Mouse (Mus musculus): ENCODE measurements at regions not wholly inside any gene's neighbourhood (a gene's known extent, or its start where the extent isn't known, plus 50 kb on each side); places are given as distances from the start of the nearest gene placed in this dataset.
A peak's percentile ranks its signal among the peaks of the same experiment; 100 is the strongest.

GRCm38 (mm10) chr6:116974841-116975240, 193.5 kb upstream of the Cxcl12 start:
- TF ChIP-seq POLR2A (IDR thresholded peaks at IDR 0.05; ENCODE audit: extremely low read depth, insufficient read depth, low read length): no peak
- TF ChIP-seq CTCF (IDR thresholded peaks at IDR 0.05; ENCODE audit: low read depth, low read length): no peak

GRCm38 (mm10) chr6:116980349-116980995, 187.9 kb upstream of the Cxcl12 start:
- TF ChIP-seq CTCF (IDR thresholded peaks at IDR 0.05; ENCODE audit: low read depth, low read length) (no peak), POLR2A (IDR thresholded peaks at IDR 0.05; ENCODE audit: extremely low read depth, insufficient read depth, low read length) (no peak)
- DNase-seq (ENCODE audit: extremely low read depth, low read depth, low spot score): peak; percentile 56
- Histone ChIP-seq H3K27me3 (ENCODE audit: control insufficient read depth, insufficient read depth, low read length) (no peaks in the 10 kb centered on the region), H3K27ac (replicated peaks; ENCODE audit: insufficient read depth, low read depth, low read length) (no peak overlapping the region), H3K79me2 (ENCODE audit: control insufficient read depth, insufficient read depth, low read length) (no peaks in the 10 kb centered on the region), H3K4me3 (ENCODE audit: insufficient read depth, low read depth, low read length) (no peak overlapping the region), H3K36me3 (ENCODE audit: control insufficient read depth, insufficient read depth, low read length) (no peaks in the 10 kb centered on the region), H3K4me1 (ENCODE audit: control insufficient read depth, insufficient read depth, low read length) (no peaks in the 10 kb centered on the region), H3K9ac (ENCODE audit: low read depth, low read length) (no peak overlapping the region)
- 17% methylated on average over 10 of the region's 10 CpGs for WGBS

More at GRCm38 (mm10) chr6:116974841-116975240, 193.5 kb upstream of the Cxcl12 start:
- H3K79me2 ChIP-seq (ENCODE audit: control insufficient read depth, insufficient read depth, low read length): no peaks in the 10 kb centered on the region
- H3K4me3 ChIP-seq (ENCODE audit: insufficient read depth, low read depth, low read length): no peak overlapping the region
- no peak overlapping the region for H3K27ac ChIP-seq (replicated peaks; ENCODE audit: insufficient read depth, low read depth, low read length)
- DNase-seq (ENCODE audit: extremely low read depth, low read depth, low spot score): no peak
- H3K4me1 ChIP-seq (ENCODE audit: control insufficient read depth, insufficient read depth, low read length): no peaks in the 10 kb centered on the region
- H3K36me3 ChIP-seq (ENCODE audit: control insufficient read depth, insufficient read depth, low read length): no peaks in the 10 kb centered on the region
- H3K27me3 ChIP-seq (ENCODE audit: control insufficient read depth, insufficient read depth, low read length): no peaks in the 10 kb centered on the region
- H3K9ac ChIP-seq (ENCODE audit: low read depth, low read length): no peak overlapping the region
- WGBS: 85% methylated on average over 3 of the region's 3 CpGs

GRCm38 (mm10) chr6:116985147-116985737, 183.1 kb upstream of the Cxcl12 start:
- no peaks in the 10 kb centered on the region for H3K4me1 ChIP-seq (ENCODE audit: control insufficient read depth, insufficient read depth, low read length)
- no peaks in the 10 kb centered on the region for H3K79me2 ChIP-seq (ENCODE audit: control insufficient read depth, insufficient read depth, low read length)
- H3K4me3 ChIP-seq (ENCODE audit: insufficient read depth, low read depth, low read length): no peak overlapping the region
- H3K27ac ChIP-seq (replicated peaks; ENCODE audit: insufficient read depth, low read depth, low read length): no peak overlapping the region
- H3K36me3 ChIP-seq (ENCODE audit: control insufficient read depth, insufficient read depth, low read length): no peaks in the 10 kb centered on the region
- TF ChIP-seq POLR2A (IDR thresholded peaks at IDR 0.05; ENCODE audit: extremely low read depth, insufficient read depth, low read length) (no peak), CTCF (IDR thresholded peaks at IDR 0.05; ENCODE audit: low read depth, low read length) (no peak)
- no peaks in the 10 kb centered on the region for H3K27me3 ChIP-seq (ENCODE audit: control insufficient read depth, insufficient read depth, low read length)
- 75% methylated on average over 4 of the region's 4 CpGs for WGBS
- H3K9ac ChIP-seq (ENCODE audit: low read depth, low read length): no peak overlapping the region
- DNase-seq (ENCODE audit: extremely low read depth, low read depth, low spot score): no peak

GRCm38 (mm10) chr6:116986266-116987000, 181.9 kb upstream of the Cxcl12 start:
- DNase-seq (ENCODE audit: extremely low read depth, low read depth, low spot score): no peak
- no peaks in the 10 kb centered on the region for H3K27me3 ChIP-seq (ENCODE audit: control insufficient read depth, insufficient read depth, low read length)
- H3K27ac ChIP-seq (replicated peaks; ENCODE audit: insufficient read depth, low read depth, low read length): no peak overlapping the region
- H3K9ac ChIP-seq (ENCODE audit: low read depth, low read length): no peak overlapping the region
- H3K4me1 ChIP-seq (ENCODE audit: control insufficient read depth, insufficient read depth, low read length): no peaks in the 10 kb centered on the region
- no peaks in the 10 kb centered on the region for H3K79me2 ChIP-seq (ENCODE audit: control insufficient read depth, insufficient read depth, low read length)
- no peaks in the 10 kb centered on the region for H3K36me3 ChIP-seq (ENCODE audit: control insufficient read depth, insufficient read depth, low read length)
- no peak overlapping the region for H3K4me3 ChIP-seq (ENCODE audit: insufficient read depth, low read depth, low read length)
- WGBS: 50% methylated on average over 10 of the region's 10 CpGs
- no peak for TF ChIP-seq POLR2A (IDR thresholded peaks at IDR 0.05; ENCODE audit: extremely low read depth, insufficient read depth, low read length)
- no peak for TF ChIP-seq CTCF (IDR thresholded peaks at IDR 0.05; ENCODE audit: low read depth, low read length)

GRCm38 (mm10) chr6:116987243-116987642, 181.1 kb upstream of the Cxcl12 start:
- TF ChIP-seq CTCF (IDR thresholded peaks at IDR 0.05; ENCODE audit: low read depth, low read length) (no peak), POLR2A (IDR thresholded peaks at IDR 0.05; ENCODE audit: extremely low read depth, insufficient read depth, low read length) (no peak)
- WGBS: 75% methylated on average over 5 of the region's 5 CpGs
- Histone ChIP-seq H3K36me3 (ENCODE audit: control insufficient read depth, insufficient read depth, low read length) (no peaks in the 10 kb centered on the region), H3K27ac (replicated peaks; ENCODE audit: insufficient read depth, low read depth, low read length) (no peak overlapping the region), H3K4me3 (ENCODE audit: insufficient read depth, low read depth, low read length) (no peak overlapping the region), H3K4me1 (ENCODE audit: control insufficient read depth, insufficient read depth, low read length) (no peaks in the 10 kb centered on the region), H3K9ac (ENCODE audit: low read depth, low read length) (no peak overlapping the region), H3K79me2 (ENCODE audit: control insufficient read depth, insufficient read depth, low read length) (no peaks in the 10 kb centered on the region), H3K27me3 (ENCODE audit: control insufficient read depth, insufficient read depth, low read length) (no peaks in the 10 kb centered on the region)
- DNase-seq (ENCODE audit: extremely low read depth, low read depth, low spot score): no peak

Data from liver, adult 2 months (tissue).